Mouse (Mus musculus) inflammation-experienced regulatory T-cells (primary cell): ENCODE measurements around the gene Ifitm2. TPM values are rescaled to one million over a fixed set of nuclear protein-coding genes. Genes with fewer than 3 reads are reported as not detected.

Experiments used
- polyA plus RNA-seq, 2 experiments: library from polyadenylated mRNA; unstranded; fragments of 100-300 nt; shearing (Covaris generic); gene quantifications; one replicate each; pipeline ENCODE4 v1.2.1; 2017

Gene Ifitm2
- 10 to 100 TPM; 37.1 to 96.5 TPM for polyA plus RNA-seq

GRCm38 (mm10) chr7:140955758-140956555, at the start of gene Ifitm2, which contains the start of gene Gm45717:
TSS of gene Ifitm2 (minus strand) at chr7:140955987.
TSS of gene Gm45717 (minus strand) at chr7:140955937.

DNA sequence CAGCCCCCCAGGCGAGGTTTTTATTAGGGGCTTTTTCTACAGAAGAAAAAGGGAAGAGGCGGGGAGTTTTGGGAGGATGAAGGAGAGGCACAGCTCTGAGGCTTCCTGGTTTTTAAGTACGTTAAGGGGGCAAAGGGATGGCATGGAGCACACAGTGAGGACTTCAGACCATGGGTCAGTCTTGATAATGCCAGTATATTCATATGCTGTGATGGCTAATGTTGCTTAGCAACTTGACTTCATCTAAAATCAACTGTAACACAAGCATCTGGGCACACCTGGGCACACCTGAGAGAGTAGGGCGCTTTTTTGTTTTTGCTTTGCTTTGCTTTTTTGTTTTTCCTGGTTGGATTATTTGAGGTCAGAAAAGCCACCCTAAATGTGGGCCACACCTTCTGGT, 11.1 kb upstream of the Ifitm2 start, which contains the start of gene Ifitm1:
Ifitm1 (plus strand) TSS at position 301 of the 400 bp plus-strand sequence.

GRCm38 (mm10) chr7:140949824-140950530, 5.8 kb downstream of the Ifitm2 start, which contains the start of gene Ifitm5:
TSS of gene Ifitm5 (minus strand) at chr7:140950291.

DNA sequence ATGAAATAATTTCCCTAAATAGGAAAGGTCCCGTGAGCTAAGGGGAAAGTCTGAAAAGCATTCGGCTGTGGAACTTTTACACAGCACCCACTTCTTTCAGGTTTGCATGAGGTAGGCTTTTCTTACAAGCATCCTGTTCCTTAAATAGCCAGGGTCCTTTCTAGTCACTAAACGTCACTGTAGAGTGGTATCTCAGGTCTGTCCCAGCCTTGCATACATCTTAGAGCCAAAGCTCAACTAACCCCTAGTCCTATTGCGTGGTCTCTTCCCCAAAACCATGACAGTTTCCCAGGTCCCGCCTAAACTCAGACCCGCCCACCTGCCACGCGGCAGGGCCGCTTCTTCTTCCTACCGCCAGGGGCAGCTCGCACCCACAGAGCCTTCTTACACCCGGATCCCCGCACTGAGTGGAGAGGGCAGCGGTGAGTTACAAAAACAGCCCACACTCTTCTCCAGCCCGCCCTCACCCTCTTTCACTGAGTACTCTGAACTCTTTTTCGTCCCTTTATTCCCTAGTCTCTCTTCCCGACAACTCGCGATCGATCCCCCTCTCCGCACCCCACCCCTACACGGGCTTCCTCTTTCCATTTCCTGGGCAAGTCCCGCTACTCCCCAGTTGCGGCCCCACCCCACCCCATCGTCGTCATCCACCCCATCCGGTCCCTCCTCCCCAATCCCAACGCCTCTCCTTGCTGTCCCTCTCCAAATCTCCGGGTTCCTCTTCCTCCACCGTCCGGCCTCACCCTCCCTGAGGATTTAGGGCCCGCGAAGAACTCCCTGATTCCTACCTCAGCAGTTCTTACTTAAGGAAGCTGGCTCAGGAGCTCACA, 14.3 kb downstream of the Ifitm2 start, which contains the start of gene Pgghg:
Pgghg (plus strand) TSS at position 170 of the 830 bp plus-strand sequence.

DNA sequence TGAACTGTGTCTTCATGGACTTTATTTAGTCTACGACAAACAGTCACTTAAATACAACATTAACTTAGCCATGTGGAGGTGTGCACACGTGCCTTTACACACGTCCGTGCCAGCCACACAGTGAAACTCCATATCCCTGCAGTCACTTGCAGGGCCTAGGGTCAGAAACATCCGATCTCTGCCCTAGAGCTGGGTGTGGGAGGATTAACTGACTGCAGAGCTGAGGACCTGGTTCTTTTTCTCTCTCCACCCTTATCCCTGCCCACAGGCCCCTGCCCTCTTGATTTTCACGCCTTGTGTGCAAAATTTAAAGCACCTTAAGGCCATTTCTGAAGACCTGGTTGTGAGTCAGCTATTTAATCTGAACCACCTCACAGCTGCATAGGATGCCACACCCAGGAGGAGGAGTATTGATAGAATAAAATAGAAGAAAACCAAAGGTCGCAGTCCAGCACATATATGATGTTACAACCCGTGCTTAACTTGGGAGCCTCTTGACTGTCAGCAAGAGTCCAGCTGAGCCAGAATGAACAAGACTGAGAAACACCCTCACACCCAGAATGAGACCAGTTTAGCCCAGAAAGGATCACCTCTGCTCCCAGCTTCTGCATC, 35.3 kb downstream of the Ifitm2 start, which contains the start of gene Nlrp6:
Nlrp6 (plus strand) TSS at position 485 of the 612 bp plus-strand sequence.

Other genes starting within 250 kb of the Ifitm2 start
- under 1 TPM; 0.10 to 0.18 TPM for gene Cyp2e1, start 192.2 kb downstream of the Ifitm2 start, polyA plus RNA-seq
- under 1 TPM in 1 of 2 experiments, not detected in 1; 0.18 TPM for gene Syce1, start 168.1 kb downstream of the Ifitm2 start, polyA plus RNA-seq
- 1 to 10 TPM in 1 of 2 experiments, under 1 TPM in 1; 0.46 to 1.9 TPM for gene Zfp941, start 133.8 kb downstream of the Ifitm2 start, polyA plus RNA-seq
- gene Urah, start 121.0 kb downstream of the Ifitm2 start, polyA plus RNA-seq, result under 1 TPM in 1 of 2 experiments, not detected in 1; 0.58 TPM
- gene Scgb1c1, start 110.4 kb downstream of the Ifitm2 start, polyA plus RNA-seq, result not detected
- under 1 TPM in 1 of 2 experiments, not detected in 1; 0.28 TPM for gene Odf3, start 108.2 kb downstream of the Ifitm2 start, polyA plus RNA-seq
- gene Gm45785, start 99.7 kb downstream of the Ifitm2 start, polyA plus RNA-seq, result under 1 TPM in 1 of 2 experiments, not detected in 1; 0.54 TPM
- 100 to 1,000 TPM; 114 to 152 TPM for gene Ric8a, start 99.0 kb downstream of the Ifitm2 start, polyA plus RNA-seq
- 10 to 100 TPM; 41.3 to 51.5 TPM for gene Bet1l, start 98.4 kb downstream of the Ifitm2 start, polyA plus RNA-seq
- gene Psmd13, start 74.0 kb downstream of the Ifitm2 start, polyA plus RNA-seq, result 100 to 1,000 TPM; 186 to 193 TPM
- 10 to 100 TPM in 1 of 2 experiments, 1 to 10 TPM in 1; 8.7 to 11.6 TPM for gene Sirt3, start 73.7 kb downstream of the Ifitm2 start, polyA plus RNA-seq
- gene Cox8b, start 55.5 kb downstream of the Ifitm2 start, polyA plus RNA-seq, result not detected
- gene Nlrp6, start 35.1 kb downstream of the Ifitm2 start, polyA plus RNA-seq, result under 1 TPM in 1 of 2 experiments, not detected in 1; 0.05 TPM
- gene Pgghg, start 14.6 kb downstream of the Ifitm2 start, polyA plus RNA-seq, result 10 to 100 TPM; 24.8 to 37.5 TPM
- gene Ifitm5, start 5.7 kb downstream of the Ifitm2 start, polyA plus RNA-seq, result 1 to 10 TPM in 1 of 2 experiments, under 1 TPM in 1; 0.35 to 1.1 TPM
- not detected for gene Gm45717, start 50 bp downstream of the Ifitm2 start, polyA plus RNA-seq
- gene Ifitm1, start 11.2 kb upstream of the Ifitm2 start, polyA plus RNA-seq, result 1 to 10 TPM in 1 of 2 experiments, not detected in 1; 1.9 TPM
- 1 to 10 TPM; 3.5 to 8.8 TPM for gene Ifitm3, start 54.8 kb upstream of the Ifitm2 start, polyA plus RNA-seq
- not detected for gene Ifitm6, start 61.9 kb upstream of the Ifitm2 start, polyA plus RNA-seq
- gene Gm17387, start 73.1 kb upstream of the Ifitm2 start, polyA plus RNA-seq, result not detected
- gene B4galnt4, start 105.1 kb upstream of the Ifitm2 start, polyA plus RNA-seq, result 10 to 100 TPM; 18.8 to 19.5 TPM
- gene Pkp3, start 122.2 kb upstream of the Ifitm2 start, polyA plus RNA-seq, result 100 to 1,000 TPM; 253 to 350 TPM
- 100 to 1,000 TPM; 207 to 212 TPM for gene Sigirr, start 144.6 kb upstream of the Ifitm2 start, polyA plus RNA-seq
- under 1 TPM; 0.48 to 0.54 TPM for gene Ano9, start 161.8 kb upstream of the Ifitm2 start, polyA plus RNA-seq
- 10 to 100 TPM; 19.1 to 23.2 TPM for gene Ptdss2, start 166.4 kb upstream of the Ifitm2 start, polyA plus RNA-seq
- 100 to 1,000 TPM; 110 to 149 TPM for gene Rnh1, start 216.9 kb upstream of the Ifitm2 start, polyA plus RNA-seq
- 10 to 100 TPM; 45.4 to 45.7 TPM for gene Hras, start 238.0 kb upstream of the Ifitm2 start, polyA plus RNA-seq
- 1 to 10 TPM; 2.7 to 6.2 TPM for gene Lrrc56, start 238.2 kb upstream of the Ifitm2 start, polyA plus RNA-seq